Mouse (Mus musculus) cerebellum, adult 8-10 months (tissue): ENCODE measurements around the gene Frrs1l.

ENCODE experiments used
- DNase-seq: peaks from one replicate; pipeline ENCODE4 v3.0.0; 2022

The Frrs1l gene

GRCm38 (mm10) chr4:56909568-56909967, 80.6 kb downstream of the Frrs1l start:
- DNase-seq, result no peak

DNA sequence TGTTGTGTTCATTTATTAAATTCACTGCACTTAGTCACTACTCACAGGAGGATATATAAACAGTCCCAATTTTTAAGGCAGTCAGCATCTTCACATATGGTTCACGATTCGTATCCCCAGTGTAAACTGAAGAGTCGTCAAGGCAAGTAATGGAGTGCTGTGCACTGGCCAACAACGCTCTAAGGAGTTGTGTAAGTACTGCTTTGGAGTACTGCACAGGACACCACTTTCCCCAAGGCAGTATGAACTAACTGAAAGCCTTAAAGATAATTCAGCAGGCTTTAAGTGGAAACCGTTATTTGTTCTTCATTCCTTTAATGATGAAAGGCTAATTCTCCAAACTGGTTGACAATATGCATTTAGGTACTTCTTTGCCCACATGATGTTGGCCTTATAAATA, 82.5 kb downstream of the Frrs1l start:
- no peak for DNase-seq
